Mouse (Mus musculus) stomach, postnatal 0 days (tissue): ENCODE results near the gene Prkci.

Experiments used
- CTCF ChIP-seq: IDR thresholded peaks from 2 replicates; pipeline ENCODE4 v1.5.1; 2016; ENCODE audit warnings: antibody characterized with exemption, low read depth, mild to moderate bottlenecking, moderate library complexity
- EP300 ChIP-seq: optimal IDR thresholded peaks from 2 replicates; pipeline ENCODE3; 2016; ENCODE audit warnings: antibody characterized with exemption

DNA sequence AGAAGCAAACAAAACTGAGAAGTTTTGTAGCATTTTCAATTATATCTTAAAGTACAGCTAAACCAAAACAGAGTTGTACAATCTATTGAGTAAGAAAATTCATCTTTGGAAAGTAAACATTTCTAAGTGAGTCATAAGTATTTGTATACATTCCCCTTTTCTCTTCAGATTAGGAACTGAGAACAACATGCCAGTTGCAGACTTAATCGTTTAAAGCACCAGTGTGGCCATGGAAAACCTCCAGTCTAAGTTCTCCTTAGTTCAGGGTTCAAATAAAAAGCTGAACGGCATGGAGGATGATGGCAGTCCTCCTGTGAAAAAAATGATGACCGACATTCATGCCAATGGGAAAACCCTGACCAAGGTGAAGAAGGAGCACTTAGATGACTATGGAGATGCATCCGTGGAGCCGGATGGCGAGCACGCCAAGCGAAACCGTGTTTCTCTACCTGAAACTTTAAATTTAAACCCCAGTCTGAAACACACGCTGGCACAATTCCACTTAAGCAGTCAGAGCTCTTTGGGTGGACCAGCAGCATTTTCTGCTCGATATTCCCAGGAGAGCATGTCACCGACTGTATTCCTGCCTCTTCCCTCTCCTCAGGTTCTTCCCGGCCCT, 101.7 kb downstream of the Prkci start:
- TF ChIP-seq CTCF (no peak), EP300 (no peak)
